Mouse (Mus musculus) frontal cortex, postnatal 14 days (tissue): ENCODE results near the gene Trim33.

Experiments used
- DNase-seq, 2 experiments: peaks; one replicate each; pipeline ENCODE4 v3.0.0; 2022; ENCODE audit warnings: low spot score in 2 of 2

Trim33 gene

GRCm38 (mm10) chr3:103400807-103401206 is 121.7 kb downstream of the Trim33 start:
- DNase-seq: no peak

GRCm38 (mm10) chr3:103401342-103402098 is 122.4 kb downstream of the Trim33 start:
- peak; percentile 60 to 67 for DNase-seq

GRCm38 (mm10) chr3:103402212-103402611 is 123.1 kb downstream of the Trim33 start:
- DNase-seq: no peak

GRCm38 (mm10) chr3:103405135-103405534 is 126.0 kb downstream of the Trim33 start:
- no peak for DNase-seq

GRCm38 (mm10) chr3:103405871-103406765 is 127.0 kb downstream of the Trim33 start:
- no peak for DNase-seq
